Mouse (Mus musculus) thymus, adult 2 months (tissue): ENCODE results near the gene Stx5a.

Experiments used
- CTCF ChIP-seq: fragments of 200-500 bp; IDR thresholded peaks from 2 replicates; pipeline ENCODE4 v1.5.1; 2012; ENCODE audit warnings: mild to moderate bottlenecking, control low read depth, low read length, moderate library complexity, borderline replicate concordance; ENCODE audit not compliant: control insufficient read depth, poor library complexity, insufficient read depth; ENCODE audit errors: extremely low read depth
- POLR2A ChIP-seq: fragments of 200-500 bp; IDR thresholded peaks from 2 replicates; pipeline ENCODE4 v1.6.1; 2012; ENCODE audit warnings: mild to moderate bottlenecking, low read length, control low read depth, moderate library complexity; ENCODE audit not compliant: control insufficient read depth, poor library complexity, insufficient read depth; ENCODE audit errors: extremely low read depth

GRCm38 (mm10) chr19:8786008-8786781, 45.0 kb downstream of the Stx5a start, which contains the start of gene Taf6l:
- TF ChIP-seq POLR2A (0 out of 2 replicates have a peak, but pooled peaks have one; percentile 17), CTCF (peak; percentile 59; the same call in 1 of the 2 replicates)
